Mouse (Mus musculus) bone marrow, adult 2 months (tissue): ENCODE measurements around the gene Jaml. TPM values are rescaled to one million over a fixed set of nuclear protein-coding genes. Genes with fewer than 3 reads are reported as not detected.

Experiments
- H3K27ac ChIP-seq: fragments of 200-500 bp; 2 replicates; pipeline ENCODE4 v1.5.1; 2012; ENCODE audit warnings: low read depth, mild to moderate bottlenecking, control low read depth, inconsistent platforms, low read length; ENCODE audit not compliant: control insufficient read depth, poor library complexity, insufficient read depth
- H3K4me1 ChIP-seq: fragments of 200-500 bp; 2 replicates; pipeline ENCODE4 v1.6.1; 2011; ENCODE audit warnings: low read length; ENCODE audit not compliant: control insufficient read depth, insufficient read depth
- H3K4me3 ChIP-seq: fragments of 200-500 bp; replicated peaks from 2 replicates; pipeline ENCODE3; 2011; ENCODE audit warnings: mild to moderate bottlenecking, low read depth, low read length, control low read depth; ENCODE audit not compliant: control insufficient read depth
- CTCF ChIP-seq: fragments of 200-500 bp; IDR thresholded peaks from 2 replicates; pipeline ENCODE4 v1.5.1; 2011; ENCODE audit warnings: low read length, control low read depth; ENCODE audit not compliant: control insufficient read depth, insufficient read depth
- POLR2A ChIP-seq: fragments of 200-500 bp; IDR thresholded peaks from 2 replicates; pipeline ENCODE4 v1.6.1; 2011; ENCODE audit warnings: low read depth, mild to moderate bottlenecking, control low read depth, low read length, borderline replicate concordance; ENCODE audit not compliant: control insufficient read depth
- WGBS: fragments of 180-500 bp; shearing (Covaris S2); methylation state at CpG from one replicate; pipeline ENCODE4 v1.1.7; 2018; 5-methylcytosine and 5-hydroxymethylcytosine counted together
- polyA plus RNA-seq: library from polyadenylated mRNA; stranded (reverse); fragments of >200 nt; gene quantifications from 2 replicates; pipeline ENCODE4 v1.2.4, GENCODE M21; 2011; ENCODE audit warnings: low replicate concordance; ENCODE audit not compliant: missing spikeins, insufficient read depth, insufficient read length

Jaml gene
- polyA plus RNA-seq, 1 experiment = 25.9 TPM

DNA sequence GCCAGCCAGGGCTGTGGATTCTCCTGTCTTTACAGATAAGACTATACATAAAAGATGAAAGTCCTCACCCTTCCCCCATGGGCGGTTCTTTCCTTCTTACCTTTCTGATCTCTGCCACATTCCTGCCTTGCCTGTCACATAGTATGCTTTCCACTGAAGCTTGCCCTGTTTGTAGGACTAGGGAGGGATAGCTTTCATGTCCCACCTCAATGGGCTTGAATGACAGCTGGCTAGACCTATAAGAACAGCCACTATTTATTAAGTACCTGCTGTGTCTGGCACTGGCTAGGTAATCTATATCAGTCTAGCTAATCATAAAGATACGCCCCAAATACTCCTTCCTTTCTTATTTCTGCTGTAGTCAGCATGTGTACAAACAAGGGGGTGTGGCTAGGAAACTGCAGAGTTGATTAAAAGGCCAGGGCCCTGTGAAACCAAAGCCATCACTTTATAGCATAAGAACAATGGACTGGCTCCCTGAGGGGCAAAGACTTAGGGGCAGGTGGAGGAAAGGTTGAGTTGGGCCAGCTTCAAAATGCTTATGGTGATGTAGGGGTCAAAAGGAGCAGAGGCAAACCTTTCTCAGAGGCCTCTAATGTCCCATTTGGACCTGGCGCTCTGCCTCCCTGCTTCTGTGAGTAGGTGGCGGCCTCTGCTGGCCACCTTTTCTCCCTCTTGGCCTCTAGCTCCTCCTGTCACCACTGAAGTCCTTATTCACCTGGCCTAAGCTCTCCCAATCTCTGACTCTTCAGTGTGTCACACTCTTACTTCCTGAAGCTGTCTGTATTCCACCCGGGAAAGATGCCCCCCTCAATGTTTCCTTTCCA is 54.7 kb downstream of the Jaml start:
- WGBS = 36% methylated on average over 5 of the region's 5 CpGs
- Histone ChIP-seq H3K27ac (no peak overlapping the region), H3K4me3 (no peak overlapping the region), H3K4me1 (no peaks in the 10 kb centered on the region)
- TF ChIP-seq POLR2A (no peak), CTCF (peak; percentile 80)

DNA sequence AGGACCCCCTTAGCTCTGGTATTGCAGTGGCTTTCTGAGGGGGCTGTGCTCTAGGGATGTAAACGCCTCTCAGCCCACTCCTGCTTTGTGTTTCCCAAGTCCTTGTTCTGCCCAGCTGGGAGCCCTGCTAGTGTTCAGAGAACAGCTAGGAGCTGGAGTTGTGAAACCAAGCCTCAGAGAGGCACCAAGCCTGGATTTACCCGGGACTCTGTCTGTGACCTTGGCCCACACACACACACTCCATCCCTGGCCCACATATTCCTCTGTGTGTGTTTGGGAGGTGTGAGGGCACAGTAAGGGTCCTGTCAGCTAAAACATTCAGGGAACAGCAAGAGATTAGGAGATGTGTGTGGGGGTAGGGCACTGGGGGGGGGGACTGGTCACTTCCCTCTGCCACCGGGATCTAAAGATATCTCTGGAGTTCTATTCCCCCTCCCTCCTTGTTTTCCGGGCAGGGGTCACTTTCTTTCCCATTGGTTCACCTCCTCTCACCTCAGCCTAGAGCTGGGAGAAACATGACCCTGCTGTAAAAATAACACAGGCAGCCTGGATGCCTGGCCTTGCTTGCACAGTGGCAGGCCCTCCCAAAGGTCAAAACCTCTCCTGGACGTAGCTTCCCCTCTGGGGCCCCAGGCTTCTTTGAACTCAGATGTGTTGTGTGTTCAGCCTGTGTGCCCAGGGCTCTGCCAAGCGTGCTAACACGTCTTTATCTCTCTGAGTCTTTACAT is 57.6 kb downstream of the Jaml start:
- 49% methylated on average over 7 of the region's 7 CpGs for WGBS
- Histone ChIP-seq H3K4me3 (no peak overlapping the region), H3K4me1 (no peaks in the 10 kb centered on the region), H3K27ac (no peak overlapping the region)
- TF ChIP-seq CTCF = no peak
- TF ChIP-seq POLR2A = no peak

DNA sequence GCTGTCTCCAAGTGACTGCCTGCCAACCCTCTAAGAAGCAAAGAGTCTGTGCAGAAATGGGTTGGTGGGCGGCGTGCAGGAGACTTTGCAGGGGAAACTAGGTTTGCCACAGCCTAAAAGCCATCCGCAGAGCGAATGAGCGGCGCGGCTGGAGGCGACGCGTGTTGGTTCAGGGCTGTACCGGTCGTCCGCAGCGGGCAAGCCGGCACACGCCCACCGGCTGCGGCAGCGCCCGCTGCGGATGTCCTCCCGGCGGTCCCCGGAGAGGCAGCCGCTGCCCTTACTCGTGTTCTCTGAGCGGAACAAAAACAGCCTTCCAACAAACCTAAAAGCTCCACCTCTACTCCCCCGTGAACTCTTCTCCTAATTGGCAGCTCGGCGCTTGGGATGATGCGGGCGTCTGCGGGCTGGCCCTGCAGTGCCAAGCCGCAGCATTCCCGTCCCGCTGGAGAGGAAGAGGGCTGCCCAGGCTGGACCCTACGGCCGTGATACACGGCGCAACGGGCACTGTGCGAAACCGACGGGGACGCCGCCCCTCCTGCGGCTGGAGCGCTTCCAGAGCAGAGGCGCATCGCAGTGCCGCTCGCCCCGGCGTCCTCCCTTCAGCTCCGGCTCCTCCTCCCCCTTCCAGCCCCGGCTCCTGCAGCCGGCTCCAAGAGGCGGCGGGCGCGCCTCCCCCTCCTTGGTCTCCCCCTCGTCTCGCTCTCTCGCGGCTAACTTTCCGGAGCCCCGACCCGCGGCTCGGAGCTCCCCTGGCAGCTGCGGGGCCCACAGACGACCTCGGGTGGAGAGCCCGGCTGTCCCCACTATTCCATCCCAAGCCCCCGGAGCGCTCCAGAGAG is 59.4 kb downstream of the Jaml start, which contains the start of gene Scn4b:
Gene Scn4b (plus strand): TSS at position 205 of the 842 bp plus-strand sequence.
- TF ChIP-seq POLR2A = no peak
- H3K27ac ChIP-seq = no peak within 1 kb of the TSS
- WGBS = under 1% methylated on average over 76 of the region's 76 CpGs
- peak within 1 kb of the TSS; percentile 28 for H3K4me3 ChIP-seq
- no peaks in the 10 kb centered on the region for H3K4me1 ChIP-seq

DNA sequence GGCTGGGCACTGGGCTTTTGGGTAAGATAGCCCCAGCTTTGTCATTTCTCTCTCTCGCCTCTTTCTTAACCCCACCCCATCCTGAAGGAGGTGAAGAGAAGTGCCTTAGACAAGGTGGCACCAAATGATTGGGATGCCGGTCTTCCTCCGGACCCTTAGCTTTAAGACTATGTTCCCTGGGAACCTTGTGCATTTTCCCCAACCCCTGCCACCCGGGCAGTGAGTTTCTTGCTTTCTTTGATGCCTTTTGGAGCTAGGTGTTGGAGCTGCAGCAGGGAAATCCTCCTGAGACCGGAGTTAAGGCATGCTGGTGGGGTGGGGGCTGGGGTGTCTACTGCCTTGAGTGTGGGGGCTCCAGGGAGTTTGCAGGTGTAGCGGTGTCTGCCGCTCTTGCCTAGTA is 60.1 kb downstream of the Jaml start:
- 20% methylated on average over 7 of the region's 7 CpGs for WGBS
- no peak overlapping the region for H3K27ac ChIP-seq
- no peak overlapping the region for H3K4me3 ChIP-seq
- no peak for TF ChIP-seq POLR2A
- TF ChIP-seq CTCF = no peak
- H3K4me1 ChIP-seq = no peaks in the 10 kb centered on the region

DNA sequence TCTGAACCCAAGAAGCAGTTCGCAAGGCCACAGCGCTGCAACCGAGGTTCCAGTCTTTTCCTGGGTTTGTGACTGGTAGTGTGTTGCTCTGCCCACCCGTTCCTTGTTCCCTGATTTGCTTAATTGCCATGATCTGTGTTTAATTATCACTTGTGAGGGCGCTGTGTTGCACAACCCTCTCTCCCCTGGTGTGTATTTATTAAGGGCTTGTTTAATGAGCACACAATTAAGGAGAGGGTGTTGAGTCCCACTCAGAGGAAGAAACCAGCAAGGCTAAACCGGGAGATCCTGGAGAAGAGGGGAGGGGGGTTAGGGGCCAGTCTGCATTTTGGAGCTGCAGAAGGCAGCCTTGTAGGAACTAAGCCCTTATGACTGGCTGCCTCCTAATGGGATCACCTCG is 62.0 kb downstream of the Jaml start:
- TF ChIP-seq CTCF (no peak), POLR2A (no peak)
- no peak overlapping the region for H3K27ac ChIP-seq

DNA sequence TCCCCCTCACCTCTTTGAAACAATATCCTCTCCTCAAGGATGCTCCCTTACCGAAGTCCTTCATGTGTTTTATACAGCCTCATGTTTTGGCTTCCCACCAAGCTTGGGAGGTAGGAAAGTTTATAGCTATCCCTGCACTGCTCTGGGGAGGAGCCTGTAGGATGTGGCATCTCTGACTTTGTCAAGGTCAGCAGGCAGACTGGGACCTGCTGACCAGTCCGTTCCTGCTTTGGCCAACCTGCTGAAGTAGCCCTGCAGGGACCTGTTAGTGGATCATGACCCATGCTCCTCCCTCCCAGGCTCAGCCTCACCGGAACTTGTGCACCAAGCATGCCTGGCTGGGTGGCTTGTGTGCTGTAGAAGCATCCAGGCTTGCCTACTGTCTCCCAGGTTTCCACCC is 63.7 kb downstream of the Jaml start:
- Histone ChIP-seq H3K4me1 (no peaks in the 10 kb centered on the region), H3K27ac (no peak overlapping the region), H3K4me3 (no peak overlapping the region)
- no peak for TF ChIP-seq CTCF
- TF ChIP-seq POLR2A = no peak
- WGBS = 68% methylated on average over 3 of the region's 3 CpGs

More for the DNA sequence above, 62.0 kb downstream of the Jaml start:
- H3K4me3 ChIP-seq = no peak overlapping the region
- H3K4me1 ChIP-seq = no peaks in the 10 kb centered on the region
- 68% methylated on average over 7 of the region's 7 CpGs for WGBS

DNA sequence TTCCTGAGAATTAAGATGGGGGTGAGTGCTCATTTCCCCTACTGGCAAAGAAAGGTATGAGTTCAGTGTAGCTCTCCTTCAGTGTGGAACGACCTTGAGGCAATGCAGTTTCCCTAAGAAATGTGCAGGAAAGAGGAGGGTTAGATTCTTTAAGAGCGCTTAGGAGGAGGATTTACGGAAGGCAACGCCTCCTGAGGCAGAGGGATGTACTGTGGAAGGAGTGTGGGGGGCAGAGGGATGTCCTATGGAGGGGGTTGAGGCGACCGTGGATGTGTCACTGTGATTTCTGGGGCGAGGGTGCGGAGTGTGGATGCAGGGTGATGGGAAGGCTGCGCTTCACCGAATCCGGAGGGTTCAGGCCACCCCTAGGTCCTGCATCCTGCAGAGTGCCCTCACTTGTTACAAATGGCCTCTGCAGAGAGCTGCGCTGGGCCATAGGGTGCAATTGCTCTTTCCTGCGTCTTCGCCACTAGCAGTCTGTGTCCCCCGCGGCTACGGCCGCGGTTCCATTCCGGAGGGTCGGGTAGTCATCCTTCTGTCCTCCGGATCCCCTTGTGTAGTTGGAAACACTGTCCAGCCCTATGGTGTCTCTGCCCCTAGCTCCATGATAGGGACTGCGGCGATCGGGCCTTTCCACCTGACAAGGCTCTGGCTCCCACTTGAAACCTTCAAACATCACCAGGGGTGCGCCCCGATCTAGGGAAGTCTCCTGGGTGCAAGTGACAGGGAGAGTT is 66.7 kb downstream of the Jaml start:
- 12% methylated on average over 27 of the region's 27 CpGs for WGBS
- no peak for TF ChIP-seq CTCF
- no peak for TF ChIP-seq POLR2A
- no peaks in the 10 kb centered on the region for H3K4me1 ChIP-seq
- no peak overlapping the region for H3K4me3 ChIP-seq
- H3K27ac ChIP-seq = no peak overlapping the region
